Mouse (Mus musculus) kidney, adult 2 months (tissue): Measurements from ENCODE around the gene Efcab11.

ENCODE experiments used
- CTCF ChIP-seq: fragments of 200-500 bp; conservative IDR thresholded peaks from 2 replicates; pipeline ENCODE4 v1.5.1; 2011; ENCODE audit warnings: low read depth, mild to moderate bottlenecking, control low read depth, low read length, moderate library complexity, mixed read lengths; ENCODE audit not compliant: insufficient read depth, insufficient read length
- POLR2A ChIP-seq: fragments of 200-500 bp; IDR thresholded peaks from one replicate; pipeline ENCODE4 v1.6.1; 2011; ENCODE audit warnings: low read depth, low read length, control low read depth

- TF ChIP-seq CTCF, result no peak
- TF ChIP-seq POLR2A, result no peak
Observed at GRCm38 (mm10) chr12:99771018-99771417, 113.2 kb downstream of the Efcab11 start.
